Mouse (Mus musculus): ENCODE data around the gene Samd13.
A peak's percentile ranks its signal among the peaks of the same experiment; 100 is the strongest.

Samd13 gene

DNA sequence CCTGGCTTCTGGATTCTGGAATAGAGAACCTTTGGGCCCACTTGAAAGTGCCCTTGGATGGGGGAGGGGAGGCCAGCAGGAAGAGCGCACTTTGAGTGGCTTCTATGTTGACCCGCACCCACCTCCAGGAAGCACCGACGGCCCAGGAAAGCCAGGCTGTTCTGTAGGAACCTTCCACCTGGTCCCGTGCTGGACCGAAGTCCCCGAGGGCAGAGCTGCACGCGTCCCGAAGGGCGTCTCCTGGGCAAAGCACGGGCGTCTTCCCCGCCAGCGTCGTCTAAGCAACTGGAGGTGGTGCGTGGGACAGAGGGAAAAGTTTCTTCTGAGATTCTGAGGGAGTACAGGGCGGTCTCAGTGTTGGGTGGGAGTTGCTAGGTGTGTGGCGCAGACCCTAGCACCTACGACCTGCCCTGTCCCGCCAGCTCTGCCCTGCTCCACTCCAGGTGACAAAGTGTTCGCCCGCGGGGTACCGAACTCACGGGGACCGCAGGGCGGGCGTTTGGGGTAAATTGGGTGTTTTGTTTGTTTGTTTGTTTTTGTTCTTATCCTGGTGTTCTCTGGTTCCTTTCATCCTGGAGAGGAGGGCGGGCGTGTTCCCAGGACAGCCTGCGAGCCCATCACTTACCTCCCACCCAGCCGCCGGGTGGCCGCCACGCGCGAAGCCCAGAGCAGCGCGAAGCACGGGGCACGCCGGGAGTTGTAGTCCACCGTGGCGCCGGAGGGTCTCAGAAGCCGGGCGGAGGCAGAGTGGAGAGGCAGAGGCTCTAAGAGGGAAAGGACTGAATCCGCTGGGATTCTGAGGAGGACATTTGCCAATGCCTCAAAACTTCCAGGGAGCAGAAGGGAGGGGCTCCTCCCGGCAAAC is at the start of gene Samd13:
Gene Samd13 (minus strand): TSS at position 782 of the 865 bp plus-strand sequence.
- DNase-seq (ENCODE audit: low spot score): peak; percentile 20

DNA sequence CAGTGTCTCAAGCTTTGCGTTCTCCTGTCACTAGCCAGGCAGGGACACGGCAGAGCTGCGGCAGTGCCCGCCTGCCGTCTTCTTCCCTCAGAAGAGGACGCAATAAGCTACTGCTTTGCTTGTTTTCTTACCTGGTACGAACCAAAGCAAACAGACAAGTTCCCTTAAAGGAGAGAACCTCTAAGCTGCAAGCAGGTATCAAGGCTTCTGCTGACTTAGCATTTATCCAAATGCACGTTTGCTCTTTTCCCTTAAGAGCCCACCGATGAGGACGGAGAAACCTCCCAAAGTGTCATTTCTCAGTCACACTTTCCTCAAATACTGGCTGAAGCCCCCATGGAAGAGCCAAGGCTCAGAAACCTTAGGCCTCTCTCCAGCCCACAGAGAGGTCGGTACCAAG is 46.1 kb upstream of the Samd13 start:
- no peak for DNase-seq (ENCODE audit: low spot score)

DNA sequence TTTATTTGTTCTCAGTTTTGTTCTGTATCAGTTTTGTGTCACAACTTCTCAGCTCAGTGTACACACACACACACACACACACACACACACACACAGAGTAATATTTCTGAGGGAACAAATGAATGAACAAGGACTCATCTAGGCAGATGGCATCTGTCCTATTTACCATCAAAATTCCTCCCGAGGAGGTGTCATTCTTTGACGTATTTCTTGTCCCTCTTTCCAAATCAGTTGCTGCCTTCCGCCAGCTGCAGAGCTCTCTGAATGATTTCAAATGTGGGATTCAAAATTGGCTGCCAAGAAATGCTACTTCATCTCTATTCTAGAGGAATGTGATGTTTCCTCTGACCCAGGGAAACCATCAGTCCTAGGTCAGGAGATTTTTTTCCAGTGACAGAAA is 37.6 kb upstream of the Samd13 start:
- no peak for DNase-seq (ENCODE audit: low spot score)

DNA sequence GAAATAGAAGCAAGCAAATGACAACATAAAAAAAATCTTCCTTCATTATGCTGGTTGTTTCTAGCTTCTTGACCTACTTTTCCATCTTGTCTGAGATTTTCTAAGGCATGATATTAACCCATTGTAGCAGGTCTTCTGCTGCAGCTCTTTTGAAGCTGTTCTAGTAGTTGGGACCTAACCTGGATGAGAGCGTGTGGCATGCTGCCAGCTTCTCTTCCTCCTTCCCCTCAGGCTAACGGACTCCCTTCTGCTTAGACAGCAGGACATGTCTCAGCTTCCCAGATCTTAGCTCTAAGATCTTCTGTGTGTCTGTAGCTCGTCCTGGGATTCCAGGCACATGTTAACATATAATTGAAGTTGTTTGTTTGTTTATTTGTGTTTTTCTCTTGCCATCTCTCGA is 34.3 kb upstream of the Samd13 start:
- no peak for DNase-seq (ENCODE audit: low spot score)

DNA sequence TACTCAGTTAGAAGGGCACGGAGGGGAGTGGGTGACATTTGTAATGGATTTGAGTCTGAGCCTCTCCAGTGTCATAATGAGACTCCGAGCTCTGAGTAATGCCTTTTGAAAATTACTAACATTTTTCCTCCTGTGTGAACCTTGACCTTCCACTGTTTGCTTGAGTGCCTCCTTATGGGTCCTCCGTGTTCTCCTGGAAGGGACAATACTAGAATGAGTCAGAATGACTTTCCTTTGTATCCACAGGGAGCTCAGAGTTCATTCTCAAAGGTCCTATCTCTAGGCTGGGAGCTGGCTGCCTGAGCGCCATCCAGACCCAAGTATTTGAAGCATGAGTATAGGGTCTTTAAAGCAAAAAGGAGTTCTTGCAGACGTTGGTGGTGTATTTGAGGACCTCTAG is 32.9 kb upstream of the Samd13 start:
- no peak for DNase-seq (ENCODE audit: low spot score)

DNA sequence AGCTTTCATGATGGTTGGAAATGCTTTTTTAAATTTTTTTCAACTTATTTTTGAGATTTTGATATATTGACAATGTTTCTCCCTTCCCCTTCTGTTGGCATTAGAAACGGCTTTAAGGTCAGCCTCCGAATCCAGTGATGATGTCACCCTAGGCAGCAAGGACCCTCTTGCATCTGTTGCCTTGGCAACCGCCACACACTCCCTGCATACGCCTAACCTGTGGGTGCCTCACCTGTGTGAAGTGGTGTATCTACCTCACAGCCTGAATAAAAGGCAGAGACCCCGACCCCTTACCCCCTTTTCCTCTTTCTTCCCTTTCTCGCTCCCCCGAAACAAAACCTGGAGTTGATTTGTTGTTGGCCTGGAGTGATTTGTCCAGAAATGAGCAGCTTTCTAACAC is 26.9 kb upstream of the Samd13 start:
- no peak for DNase-seq (ENCODE audit: low spot score)

DNA sequence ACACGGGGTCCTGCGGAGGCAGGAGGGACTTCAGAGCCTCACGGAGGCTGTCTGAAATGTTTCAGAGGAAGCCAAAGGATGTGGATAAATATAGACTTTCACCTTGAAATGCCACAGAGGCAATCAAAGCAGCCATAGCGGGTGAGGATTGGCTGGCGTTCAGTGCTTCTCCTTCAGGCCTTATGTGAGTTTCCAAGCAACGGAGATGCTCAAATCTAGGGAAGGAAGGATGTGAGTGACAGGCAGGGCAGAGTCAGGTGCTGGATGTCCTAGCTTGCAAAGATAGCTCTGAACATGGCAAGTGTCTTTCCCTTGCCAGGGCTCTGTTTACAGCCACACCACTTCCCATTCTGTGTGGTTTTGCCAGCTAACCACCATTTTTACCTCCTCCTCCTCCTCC is 26.2 kb upstream of the Samd13 start:
- no peak for DNase-seq (ENCODE audit: low spot score)

DNA sequence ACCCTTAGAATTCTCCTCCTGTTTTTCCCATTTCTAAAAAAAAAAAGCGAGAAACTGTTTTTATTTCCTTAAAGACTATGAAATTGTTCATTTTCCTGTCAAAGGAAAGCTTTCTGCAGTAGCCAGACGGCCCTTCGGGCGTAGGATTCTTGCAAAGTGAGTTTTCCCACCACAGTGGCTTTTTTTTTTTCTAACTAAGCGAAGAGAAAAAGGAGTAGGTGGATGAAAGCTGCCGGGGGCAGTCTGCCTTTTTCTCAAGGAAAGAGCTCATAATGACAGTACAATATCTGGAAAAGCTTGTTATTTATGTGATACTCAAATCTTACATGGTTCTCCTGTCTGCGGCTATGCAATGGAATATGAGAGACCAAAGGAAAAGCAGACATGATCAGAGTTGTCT is 25.7 kb upstream of the Samd13 start:
- no peak for DNase-seq (ENCODE audit: low spot score)

DNA sequence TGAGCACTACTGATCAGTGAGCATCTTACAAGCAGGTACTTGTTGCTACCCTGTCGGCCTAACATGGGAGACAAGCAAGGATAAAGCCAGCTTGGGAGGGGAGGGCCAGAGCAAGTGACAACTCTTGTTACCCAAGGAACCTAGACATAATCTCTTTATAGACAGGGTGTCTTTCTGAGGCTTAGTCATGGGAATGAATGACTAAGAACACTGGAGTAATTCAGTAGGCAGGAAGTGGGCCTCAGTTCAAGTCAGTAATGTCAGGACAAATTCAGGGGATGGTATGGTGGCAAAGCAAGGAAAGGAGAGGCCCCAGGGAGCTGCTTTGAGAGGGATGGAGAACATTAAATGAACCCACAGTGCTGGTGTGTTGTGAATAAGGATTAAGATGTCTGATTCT is 23.7 kb upstream of the Samd13 start:
- no peak for DNase-seq (ENCODE audit: low spot score)

DNA sequence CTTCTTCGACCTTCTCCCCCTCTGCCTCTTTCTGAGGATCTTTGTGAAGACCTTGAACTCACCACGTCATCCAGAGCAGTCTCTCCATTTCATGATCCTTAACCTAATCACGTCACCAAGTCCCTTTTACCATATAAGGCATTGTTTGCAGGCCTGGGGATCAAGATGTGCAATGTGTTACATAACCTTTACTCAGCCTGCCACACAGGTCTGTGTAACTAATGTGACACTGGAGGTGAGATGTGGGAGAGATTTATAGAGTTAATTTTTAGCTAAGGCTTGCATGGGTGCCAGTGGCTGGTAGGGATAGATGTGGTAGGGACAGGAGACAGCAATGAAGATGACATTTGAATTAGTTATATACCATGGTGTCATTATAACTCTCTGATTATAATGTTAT is 23.0 kb upstream of the Samd13 start:
- DNase-seq (ENCODE audit: low spot score): no peak

DNA sequence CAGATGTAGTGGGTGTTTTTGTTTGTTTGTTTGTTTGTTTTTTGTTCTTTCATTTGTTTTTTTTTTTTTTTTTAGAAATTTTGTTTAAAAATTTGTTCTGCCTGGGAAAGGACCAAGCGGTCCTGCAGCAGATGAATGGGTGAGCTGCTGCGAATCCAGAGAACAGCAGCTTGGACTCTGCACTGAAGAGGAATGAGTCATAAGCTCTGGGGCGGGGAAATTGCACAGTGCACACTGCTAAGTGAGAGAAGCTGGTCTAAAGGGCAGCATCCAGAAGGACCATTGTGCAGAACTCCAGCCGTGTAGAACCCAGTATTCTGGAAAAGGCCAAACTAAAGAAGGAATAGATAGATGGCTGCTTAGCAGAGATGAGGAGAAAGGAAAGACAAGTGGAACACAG is 18.7 kb upstream of the Samd13 start:
- no peak for DNase-seq (ENCODE audit: low spot score)

DNA sequence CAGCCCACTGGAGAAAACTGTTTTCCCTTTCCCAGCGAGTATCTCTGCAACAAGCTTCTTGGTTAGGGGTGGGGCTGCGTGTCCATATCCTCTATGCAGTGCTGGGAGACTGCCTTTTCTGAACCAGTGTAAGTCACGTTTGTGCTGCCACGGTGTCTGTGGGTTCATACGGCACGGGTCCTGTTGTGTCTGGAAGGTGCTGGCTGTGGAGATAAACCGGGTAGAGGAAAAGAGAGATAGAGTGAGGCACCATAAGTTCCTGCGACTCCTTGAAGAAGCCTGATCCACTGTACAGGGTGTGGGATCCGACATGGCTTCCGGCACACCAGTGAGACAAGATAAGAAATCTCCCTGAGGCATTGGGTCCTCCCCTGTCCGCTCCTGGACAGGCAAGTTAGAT is 14.7 kb upstream of the Samd13 start:
- no peak for DNase-seq (ENCODE audit: low spot score)

DNA sequence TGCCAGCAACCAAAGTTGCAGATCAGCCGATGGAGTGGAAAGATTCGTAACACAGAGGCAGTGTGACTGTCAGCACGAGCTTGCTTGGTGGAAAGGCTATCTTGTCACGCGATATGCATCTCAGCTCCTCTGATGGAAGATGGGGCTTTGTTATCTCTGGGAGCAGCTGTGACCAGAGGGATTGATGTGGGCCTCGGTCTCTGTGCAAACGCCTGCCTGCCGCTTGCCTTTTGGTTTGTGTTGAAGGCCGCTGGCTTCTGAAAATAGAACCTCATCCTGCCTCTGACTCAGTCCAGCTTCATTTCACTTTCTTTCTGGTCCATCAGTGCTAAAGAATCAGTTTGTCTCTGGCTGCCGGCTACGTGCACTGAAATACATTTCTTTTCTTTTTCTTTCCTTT is 13.6 kb upstream of the Samd13 start:
- DNase-seq (ENCODE audit: low spot score): no peak

DNA sequence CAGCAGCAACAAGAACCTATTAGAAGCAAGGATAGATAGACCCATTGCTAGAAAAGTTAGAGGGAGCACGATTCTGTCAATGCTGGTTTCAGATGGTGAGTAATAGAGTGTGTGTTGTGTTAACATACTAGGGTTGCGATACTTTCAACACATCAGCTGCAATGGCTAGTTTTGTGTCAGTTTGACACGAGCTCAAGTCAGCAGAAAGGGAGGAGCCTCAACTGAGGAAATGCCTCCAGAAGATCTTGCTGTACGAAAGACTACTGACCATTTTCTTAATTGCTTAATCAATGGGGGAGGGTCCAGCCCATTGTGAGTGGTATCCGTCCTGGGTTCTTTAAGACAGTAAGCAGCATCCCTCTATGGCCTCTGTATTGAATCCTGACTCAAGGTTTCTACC is 7.2 kb upstream of the Samd13 start:
- no peak for DNase-seq (ENCODE audit: low spot score)

DNA sequence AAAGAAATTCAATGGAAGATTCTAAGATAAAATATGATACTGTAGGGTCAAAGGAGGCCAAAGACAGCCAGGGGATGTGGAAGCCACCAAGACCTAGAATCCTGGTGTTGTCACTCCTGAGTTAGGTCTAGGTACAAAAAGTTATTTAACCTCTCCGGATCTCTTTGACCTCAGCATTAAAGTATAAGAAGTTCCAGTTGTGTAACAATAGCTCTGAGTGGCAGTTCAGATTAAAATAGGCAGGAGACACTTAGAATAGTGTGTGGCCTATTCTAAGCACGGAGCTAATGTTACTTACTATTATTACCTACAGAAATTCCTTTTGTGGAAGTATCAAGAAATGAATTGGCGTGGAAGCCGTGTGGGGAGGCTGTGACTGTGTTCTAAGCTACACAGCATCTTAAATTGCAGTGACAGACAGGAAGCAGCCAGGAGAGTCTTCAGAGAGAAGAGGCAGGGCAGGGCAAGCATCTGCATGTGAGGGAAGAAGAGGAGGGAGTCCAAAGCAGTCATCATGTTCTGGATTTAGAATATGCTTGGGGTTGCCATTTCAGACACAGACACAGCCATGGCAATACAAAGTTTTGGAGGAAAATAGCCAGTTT is 1.8 kb upstream of the Samd13 start:
- DNase-seq (ENCODE audit: low spot score): no peak

DNA sequence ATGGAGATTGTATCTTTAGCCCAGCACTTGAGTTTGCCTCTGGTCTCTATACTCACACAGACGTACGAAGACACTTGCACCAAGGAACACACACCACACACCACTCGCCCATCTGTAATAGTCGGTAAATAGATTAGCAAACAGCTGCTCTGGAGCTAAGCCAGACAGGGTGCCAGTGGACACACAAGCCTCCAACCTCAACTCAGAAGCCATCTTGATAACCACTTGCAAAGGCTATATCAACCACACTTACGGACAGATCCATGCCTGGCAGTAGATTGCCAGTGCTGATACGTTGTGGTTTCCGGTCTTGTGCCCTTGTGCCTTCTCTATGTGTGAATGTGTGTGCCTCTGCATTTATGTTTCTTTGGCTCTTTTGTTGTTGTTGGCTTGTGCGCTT is 1.0 kb upstream of the Samd13 start:
- DNase-seq (ENCODE audit: low spot score): no peak

DNA sequence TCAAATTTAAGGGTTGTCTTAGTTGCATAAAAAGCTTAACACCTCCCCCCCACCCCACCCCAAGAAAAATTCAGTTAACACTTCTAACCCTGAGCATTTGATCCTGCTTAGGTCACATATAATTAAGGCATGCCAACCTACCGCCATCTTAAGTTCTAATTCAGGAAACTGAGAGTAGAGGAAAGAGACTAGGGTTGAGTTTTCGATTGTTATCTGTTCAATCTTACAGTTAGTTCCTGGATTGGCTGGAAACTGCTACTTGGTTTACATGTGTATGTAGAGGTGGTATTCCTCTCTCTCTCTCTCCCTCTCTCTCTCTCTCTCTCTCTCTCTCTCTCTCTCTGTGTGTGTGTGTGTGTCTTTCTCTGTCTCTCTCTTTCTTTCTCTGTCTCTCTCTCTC is 2.3 kb downstream of the Samd13 start:
- no peak for DNase-seq (ENCODE audit: low spot score)

DNA sequence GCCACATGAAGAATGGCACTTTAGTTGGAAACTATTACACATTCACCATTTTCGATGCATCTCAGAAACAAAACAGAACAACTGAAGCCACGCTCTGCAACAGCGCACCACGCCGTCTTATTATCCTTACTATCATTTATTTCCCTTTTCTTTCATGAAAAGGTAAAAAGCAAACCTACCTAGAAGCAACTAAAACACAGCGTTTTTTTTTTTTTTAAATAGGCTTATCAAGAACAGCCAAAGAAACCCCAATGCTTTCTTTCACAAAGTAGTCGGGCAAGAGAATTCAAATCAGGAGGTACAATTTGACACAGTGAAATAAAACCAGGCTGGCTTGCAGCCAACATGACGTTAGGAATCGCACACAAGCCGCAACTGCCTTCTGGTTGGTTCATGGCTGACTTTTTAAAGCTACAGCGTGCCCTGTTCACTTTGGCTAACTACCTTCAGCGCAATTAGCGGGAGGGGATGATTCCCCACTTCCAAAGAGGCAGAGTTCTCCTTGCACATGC is 3.2 kb downstream of the Samd13 start:
- DNase-seq (ENCODE audit: low spot score): no peak

DNA sequence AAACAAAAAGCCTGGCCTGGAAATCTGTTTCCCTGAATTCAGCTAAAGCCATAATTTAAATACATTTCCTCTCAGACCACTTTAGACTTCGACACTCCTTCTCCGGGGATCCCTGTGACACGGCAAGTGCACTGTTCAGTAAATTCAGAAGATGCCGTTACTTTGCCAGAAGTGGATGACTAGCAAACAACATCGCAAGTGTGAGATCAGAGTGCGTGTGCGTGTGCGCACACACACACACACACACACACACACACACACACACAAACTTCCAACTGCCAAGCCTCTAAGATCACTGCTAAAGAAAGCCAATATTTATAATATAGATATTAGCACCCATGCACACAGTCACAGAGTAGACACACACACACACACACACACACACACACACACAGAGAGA is 3.7 kb downstream of the Samd13 start:
- no peak for DNase-seq (ENCODE audit: low spot score)

DNA sequence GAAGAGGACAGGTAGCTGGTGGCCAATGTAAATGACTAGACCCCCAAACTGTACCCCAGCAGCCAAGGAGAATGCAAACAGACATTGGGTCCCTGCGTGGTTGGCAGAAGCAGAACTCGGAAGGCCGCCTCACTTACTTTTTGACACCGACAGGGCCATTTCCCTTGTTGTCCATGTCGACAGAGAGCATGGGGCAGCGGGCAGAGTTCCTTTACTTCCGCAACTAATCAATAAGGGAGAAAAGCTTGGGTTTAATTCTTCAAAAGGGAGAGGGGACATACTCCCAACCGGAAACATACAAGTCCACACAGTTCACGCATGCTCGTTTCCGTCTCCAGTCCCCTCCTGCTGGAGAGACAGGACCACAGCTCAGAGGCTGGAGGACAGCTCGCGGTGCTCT is 4.8 kb downstream of the Samd13 start:
- no peak for DNase-seq (ENCODE audit: low spot score)

DNA sequence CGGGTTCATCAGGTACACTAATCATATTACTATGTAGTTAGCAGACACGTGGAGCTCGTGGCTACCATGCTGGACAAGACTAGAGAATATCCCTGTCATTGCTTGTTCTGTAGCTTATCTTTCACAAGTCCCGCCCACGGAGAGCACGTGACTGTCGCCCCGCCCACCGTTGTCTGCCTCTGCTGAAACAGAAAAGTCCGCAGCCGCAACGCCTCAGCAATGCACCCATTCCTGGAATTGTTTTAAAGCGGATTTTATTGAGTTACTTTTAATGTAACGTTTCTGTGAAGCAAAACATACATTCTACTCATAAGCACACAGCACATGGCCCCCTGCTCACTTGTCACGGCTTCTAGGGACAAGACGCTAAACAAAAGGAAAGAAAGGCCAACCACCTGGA is 5.7 kb downstream of the Samd13 start:
- no peak for DNase-seq (ENCODE audit: low spot score)

DNA sequence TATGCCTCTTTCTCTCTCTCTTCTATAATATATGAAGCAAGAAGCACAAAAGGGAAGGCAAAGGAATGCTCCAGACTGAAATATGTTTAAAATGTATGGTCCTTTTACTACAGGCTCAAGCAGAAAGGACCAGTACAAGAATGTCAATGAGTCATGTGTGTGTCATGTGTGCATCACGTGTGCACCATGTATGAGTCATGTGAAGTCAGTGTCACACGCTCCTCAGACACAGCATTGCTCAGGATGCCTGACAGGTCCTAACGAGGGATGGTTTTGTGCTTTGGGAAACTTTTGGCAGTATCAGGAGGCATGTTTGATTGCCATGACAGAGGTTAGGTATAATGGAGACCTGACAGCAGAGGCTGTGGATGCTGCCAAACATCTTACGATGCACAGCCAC is 9.2 kb downstream of the Samd13 start:
- no peak for DNase-seq (ENCODE audit: low spot score)

DNA sequence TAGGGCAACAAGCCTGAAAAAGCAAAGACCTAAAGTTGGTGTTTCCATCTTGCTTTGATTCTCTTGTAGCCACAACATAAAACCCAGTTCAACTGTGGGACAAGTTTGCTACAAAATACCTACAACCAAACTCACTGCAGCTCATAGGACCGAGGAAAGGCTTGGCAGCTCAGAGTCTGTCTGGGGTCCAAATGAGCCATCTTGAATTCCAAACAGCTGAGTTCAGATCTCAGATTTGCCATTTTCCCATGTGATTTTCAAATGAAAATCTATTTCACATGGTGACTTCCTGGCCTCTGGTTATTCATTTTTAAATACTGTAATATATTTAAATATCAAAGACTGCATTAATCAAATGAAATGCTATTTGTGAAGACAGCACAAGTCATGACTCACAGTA is 10.3 kb downstream of the Samd13 start:
- DNase-seq (ENCODE audit: low spot score): no peak

DNA sequence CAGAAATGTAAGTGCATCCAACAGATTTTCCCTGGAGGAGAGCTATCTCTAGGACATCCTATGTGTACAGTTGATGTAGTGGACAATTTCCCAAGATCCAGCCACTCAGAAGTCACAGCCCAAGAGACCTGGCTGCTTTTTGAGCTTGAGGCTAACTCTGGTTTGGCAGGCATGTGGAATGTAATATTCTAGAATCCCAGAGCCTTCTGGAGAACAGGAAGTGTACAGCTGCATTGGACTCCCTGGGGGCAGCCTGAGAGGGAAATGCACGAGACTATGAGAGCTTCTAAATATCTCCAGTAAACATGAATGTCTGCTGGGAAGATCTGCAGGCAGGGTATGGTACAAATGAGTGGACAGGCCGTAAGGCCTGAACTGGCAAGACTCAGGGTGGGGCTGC is 14.3 kb downstream of the Samd13 start:
- DNase-seq (ENCODE audit: low spot score): no peak

Data from ovary, adult 18-20 months (tissue).